Mouse (Mus musculus): Measurements from ENCODE around the gene Pign. TPM values are rescaled to one million over a fixed set of nuclear protein-coding genes. Genes with fewer than 3 reads are reported as not detected.

Gene Pign
- total RNA-seq, 4 experiments from 2014 or later, result 12.4 to 18.4 (median 13.8) TPM

DNA sequence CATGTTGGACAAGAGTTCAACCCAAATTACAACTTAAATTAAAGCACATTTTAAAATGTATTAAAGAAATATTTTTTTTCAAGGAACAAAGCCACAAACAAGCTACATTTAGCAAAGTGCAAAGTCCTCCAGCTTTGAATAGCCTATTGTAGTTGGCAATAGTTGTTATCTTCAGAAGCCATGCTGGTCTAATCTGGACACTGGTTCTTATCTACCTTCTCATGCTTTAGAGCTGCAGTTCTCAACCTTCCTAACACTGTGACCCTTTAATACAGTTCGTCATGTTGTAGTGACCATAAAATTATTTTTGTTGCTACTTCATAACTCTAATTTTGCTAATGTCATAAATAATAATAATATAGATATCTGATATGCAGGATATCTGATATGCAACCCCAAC, 99.2 kb downstream of the Pign start:
- no peak for DNase-seq (ENCODE audit: low spot score)

DNA sequence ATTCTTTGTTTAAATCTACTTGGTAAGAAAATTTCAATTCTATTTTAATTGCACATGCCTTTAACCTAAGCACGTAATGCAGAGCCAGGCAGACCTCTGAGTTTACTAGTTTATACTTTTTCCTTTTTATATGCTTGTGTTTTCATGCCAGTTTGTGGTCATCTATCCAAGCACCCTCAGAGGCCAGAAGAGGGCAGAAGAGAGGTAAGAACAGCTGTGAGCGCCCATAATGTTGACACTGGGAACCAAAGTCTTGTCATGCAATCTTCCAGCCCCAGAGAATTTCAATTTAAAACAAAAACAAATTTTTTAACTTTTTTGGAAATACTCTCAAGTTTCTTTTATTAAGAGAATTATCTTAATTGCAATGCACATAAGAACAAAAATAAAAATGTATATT, 99.7 kb downstream of the Pign start:
- DNase-seq (ENCODE audit: low spot score), result no peak

DNA sequence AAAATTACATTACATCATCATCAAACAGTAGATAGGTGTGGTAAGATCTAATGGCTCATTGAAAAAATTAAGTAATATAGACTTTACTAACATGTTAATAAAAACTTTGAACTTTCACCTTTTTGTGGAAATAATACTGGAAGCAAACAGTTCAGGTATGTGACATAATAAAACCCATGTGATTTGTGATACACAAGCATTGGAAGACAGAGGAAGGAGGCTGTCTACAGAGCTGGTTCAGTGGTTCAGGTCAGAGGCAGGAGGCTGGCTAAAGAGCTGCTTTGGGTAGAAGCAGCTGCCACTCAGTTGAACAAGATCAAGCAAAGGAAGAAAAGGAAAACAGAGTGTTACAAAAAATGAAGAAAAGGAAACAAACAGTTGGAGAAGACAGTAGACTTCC, 107.4 kb downstream of the Pign start:
- no peak for DNase-seq (ENCODE audit: low spot score)

DNA sequence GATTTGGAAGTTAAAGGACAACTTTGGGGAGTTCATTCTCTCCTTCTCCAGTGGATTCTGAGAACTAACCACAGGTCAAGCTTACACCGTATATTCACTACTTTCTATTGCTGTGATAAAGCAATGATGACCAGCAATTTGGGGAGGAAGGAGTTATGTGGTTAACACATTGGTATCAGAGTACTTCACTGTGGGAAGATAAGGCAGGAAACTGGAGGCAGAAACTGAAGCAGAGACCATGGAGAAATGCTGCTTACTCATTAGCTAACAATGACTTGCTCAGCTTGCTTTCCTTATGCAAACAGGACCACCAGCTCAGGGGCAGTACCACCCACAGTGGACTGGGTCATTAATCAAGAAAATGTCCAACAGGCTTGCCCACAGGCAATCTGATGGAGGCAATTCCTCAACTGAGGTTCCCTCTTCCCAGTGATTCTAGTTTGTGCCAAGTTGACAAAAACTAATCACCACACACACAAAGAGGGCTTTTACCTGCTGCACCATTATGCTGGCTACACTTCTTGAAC, 108.2 kb downstream of the Pign start:
- no peak for DNase-seq (ENCODE audit: low spot score)

DNA sequence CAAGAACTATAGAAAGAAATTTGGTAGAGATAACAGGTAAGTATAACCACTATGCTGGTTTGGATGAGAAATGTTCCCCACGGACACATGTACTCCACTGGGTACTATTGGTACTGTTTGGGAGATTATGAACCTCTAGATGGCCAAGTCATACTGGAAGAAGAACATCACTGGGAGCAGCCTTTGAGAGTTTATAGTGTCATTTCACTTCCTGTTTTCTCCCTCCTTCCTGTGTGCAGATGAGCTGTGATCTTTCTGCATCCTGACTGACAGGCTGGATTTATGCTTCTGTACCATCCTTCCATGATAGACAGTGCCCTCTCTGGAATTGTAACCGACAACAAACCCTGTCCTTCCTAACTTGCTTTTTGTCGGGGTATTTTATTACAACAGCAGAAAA, 110.3 kb downstream of the Pign start:
- DNase-seq (ENCODE audit: low spot score), result no peak

DNA sequence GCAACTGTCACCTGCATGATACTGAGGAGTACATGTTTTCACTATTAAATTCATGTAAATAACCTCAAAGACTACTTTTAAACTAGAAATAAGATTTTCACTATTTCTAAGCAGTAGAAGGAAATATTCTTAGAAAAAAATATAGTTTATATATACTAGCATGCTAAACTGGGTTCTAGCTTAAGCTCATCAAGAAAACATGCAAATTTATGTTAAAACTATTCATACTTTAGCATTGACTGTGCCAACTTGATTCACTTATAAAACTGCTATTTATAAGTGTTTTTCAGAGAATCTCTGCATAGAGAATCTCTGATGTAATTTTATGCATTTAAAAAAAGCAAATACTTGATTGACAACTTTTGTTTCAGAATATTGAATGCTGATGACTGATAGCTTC, 113.3 kb downstream of the Pign start:
- no peak for DNase-seq (ENCODE audit: low spot score)

DNA sequence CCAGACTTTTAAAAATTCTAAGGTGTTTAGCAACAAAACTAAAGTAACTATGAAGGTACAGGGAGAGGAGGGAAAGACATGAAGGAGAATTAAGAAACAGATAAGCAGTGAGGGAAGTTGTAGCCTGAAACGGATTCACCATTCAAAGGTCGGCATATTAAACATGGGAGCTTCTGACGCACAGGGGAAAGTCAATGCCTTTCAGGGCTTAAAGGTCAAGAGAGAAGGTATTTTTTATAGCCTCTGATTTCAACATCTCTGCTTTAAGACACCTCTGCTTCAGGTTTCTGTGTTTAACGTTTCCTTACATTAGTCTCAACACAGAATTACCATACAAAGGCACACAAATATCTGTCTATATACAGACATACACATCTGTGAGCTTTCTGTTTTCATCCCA, 113.8 kb downstream of the Pign start:
- no peak for DNase-seq (ENCODE audit: low spot score)

DNA sequence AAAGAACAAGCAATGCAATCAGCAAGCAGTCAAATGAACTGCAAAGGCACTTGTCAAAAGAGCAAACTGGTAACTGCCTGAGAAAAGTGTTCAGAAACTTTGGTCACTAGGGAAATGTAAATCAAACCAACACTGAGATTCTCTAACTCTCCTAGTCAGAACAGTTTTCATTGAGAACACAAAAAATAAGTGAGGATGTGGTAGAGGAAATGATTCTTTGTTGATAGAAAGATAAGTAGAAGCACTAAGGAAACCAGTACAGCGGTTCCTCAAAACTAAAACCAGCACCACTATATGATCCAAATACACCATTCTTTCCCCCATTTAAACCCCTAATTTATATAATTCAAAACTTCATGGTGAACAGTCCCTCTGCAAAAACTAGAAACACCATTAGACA, 120.4 kb downstream of the Pign start:
- no peak for DNase-seq (ENCODE audit: low spot score)

DNA sequence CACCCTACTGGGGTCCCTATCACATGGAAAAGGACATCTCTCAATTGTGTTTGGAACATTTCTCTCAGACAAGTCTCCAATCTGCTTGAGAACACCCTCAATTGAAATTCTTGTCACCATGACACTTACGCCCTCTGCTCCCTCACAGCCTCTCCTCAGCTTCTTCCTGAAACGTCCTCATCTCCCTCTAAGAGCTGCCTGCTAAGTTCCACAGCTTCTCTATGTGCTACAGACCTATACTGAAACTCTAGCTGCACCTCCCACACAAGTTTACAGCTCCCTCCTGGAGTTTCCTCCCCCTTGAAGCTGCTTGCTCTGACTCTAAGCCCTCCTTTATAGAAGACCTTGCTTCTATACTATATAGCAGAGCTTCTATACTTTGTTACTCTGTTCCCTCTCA, 139.7 kb downstream of the Pign start:
- DNase-seq (ENCODE audit: low spot score), result no peak

DNA sequence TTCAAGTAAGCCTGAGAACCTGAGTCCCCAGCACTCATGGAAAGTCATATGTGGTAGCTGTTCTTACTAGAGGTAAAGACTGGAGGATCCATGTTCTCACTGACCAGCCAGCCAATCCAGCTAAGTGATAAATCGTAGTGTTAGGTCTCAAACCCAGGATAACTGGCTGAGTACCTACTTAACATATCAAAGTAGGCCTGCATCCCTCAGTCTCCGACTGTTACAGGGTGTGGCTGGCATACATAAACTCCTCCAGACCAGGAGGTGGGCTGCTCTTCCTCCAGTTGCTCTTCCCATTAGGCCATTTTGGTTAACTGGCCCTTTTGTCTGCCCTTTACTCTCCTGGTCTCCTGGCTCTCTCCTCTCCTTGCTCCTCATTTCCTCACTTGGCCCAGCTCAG, 141.2 kb downstream of the Pign start:
- no peak for DNase-seq (ENCODE audit: low spot score)

DNA sequence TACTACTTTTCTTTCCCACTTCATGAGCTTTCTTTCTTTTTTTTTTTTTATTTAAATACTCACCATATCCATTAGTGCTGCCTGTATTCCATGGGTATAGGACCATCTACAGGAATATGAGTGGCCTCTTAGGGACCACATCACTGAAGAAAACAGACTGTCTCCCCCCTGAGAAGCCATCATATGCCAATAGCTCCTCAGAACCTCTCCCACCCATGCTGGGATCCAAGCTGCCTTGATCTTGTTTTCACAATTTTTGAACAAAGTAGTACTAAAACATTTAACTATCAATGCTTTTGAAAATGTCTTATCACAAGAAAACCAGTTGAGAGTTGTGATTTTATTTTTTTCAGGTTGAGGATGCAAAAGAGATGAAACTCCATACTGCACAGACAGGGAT, 145.4 kb downstream of the Pign start:
- no peak for DNase-seq (ENCODE audit: low spot score)

DNA sequence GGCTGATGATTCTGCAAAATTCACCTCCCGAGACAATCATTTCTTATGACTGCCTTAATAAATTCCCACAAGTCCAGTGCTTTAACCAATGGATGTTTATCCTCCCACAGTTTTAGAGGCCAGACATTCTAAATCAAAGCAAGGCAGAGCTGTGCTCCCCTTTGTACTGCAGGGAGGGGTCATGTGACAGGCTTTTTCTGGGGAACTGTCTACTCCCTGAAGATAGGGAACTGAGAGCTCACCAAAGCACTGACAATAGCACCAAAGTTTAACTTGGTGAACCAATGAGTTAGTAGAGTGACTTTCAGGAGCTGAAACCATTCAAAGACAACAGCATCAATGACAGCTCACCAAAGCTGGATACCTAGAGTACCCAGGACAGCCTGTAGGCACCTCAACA, 156.4 kb downstream of the Pign start:
- DNase-seq (ENCODE audit: low spot score), result no peak

DNA sequence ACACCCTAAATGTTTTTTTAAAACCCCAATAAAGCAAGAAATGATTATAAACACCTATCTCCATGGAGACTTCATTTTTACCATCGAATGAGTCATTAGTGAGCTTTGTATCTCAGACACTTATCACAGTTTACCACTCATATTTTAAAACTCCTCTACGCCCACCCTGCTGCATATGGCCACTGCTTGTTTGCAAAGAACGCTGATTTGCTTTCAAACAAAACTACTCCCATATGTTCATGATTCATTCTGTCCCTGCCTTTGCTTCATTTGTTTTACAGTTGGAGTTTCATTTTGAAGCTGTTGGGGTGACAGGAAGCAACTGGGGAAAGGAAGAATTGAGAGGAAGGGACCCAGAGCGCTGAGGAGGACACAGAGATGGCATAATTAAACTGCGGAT, 170.9 kb downstream of the Pign start:
- DNase-seq (ENCODE audit: low spot score), result no peak

DNA sequence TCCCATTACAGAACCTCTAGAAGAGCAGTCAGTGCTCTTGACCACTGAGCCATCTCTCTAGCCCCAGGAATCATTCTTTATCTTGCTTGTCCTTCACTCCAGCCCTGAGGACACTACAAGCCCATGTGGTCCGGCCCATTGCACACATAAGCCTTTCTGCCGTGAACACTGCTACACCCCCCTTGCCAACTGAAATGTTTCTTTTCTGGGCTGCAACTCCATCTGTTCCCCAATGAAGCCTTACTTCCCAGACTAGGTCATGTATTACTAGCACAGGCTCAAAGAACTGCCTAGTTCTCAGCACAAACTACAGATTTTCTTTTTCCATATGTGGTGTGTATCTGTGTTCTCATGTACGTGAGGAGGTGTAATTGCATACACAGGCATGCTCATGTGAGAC, 174.0 kb downstream of the Pign start:
- DNase-seq (ENCODE audit: low spot score), result no peak

DNA sequence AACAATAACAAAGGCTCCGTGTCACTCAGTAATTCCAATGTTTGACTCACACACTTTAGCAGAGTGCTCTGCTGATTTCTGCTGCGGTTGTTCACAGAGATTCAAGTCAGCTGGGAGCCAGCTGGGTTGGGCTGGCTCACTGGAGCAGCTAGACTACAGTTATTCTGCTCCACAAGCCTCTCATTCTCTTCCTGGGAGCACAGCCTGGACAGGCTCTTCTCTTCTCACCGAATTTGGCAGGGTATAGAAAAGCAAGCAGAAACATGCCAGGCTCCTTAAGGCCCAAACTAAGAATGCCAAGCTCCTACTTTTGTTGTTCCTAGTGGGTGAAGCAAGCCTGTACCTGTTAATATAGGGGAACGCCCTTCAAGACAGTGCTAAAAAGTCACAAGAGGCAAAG, 176.4 kb downstream of the Pign start:
- no peak for DNase-seq (ENCODE audit: low spot score)

Small RNAs within 50 kb of the gene (microRNA-seq; reads per million reads assigned to microRNA genes)
- gene Gm22426, result not detected

Other genes with a start within 250 kb of the Pign start
- gene Relch, start 184 bp upstream of the Pign start, total RNA-seq (2022), result 10 to 100 TPM; 17.6 to 21.4 (median 19.2) TPM
- 1 to 10 TPM; 1.2 to 2.6 (median 2.1) TPM for gene Tnfrsf11a, start 117.0 kb upstream of the Pign start, total RNA-seq (2022)

Measured in heart, adult 8-10 months (tissue).